Mouse (Mus musculus): ENCODE measurements around the gene Dennd1a.

DNA sequence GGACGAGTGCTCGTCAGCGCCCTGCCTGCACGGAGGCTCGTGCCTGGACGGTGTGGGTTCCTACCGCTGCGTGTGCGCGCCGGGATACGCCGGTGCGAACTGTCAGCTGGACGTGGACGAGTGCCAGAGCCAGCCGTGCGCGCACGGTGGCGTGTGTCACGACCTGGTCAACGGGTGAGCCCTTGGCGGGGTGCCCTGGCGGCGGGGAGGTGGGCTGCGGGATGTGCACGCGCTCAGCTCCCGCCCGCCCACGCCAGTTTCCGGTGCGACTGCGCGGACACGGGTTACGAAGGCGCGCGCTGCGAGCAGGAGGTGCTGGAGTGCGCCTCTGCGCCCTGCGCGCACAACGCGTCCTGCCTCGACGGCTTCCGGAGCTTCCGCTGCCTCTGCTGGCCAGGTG lies 500.7 kb downstream of the Dennd1a start:
- TF ChIP-seq CTCF (IDR thresholded peaks at IDR 0.05; ENCODE audit: extremely low read depth, insufficient read depth, insufficient read length, insufficient replicate concordance) (no peak), POLR2A (IDR thresholded peaks at IDR 0.05; ENCODE audit: low read depth, low read length) (no peak)

Measured in spleen, adult 2 months (tissue).